Mouse (Mus musculus) hindbrain, embryonic 10.5 days (tissue): Measurements from ENCODE around the gene a. TPM values are rescaled to one million over a fixed set of nuclear protein-coding genes. Genes with fewer than 3 reads are reported as not detected.

ENCODE experiments used
- DNase-seq: peaks from one replicate; pipeline ENCODE4 v3.0.0-alpha.2; 2017; ENCODE audit warnings: low spot score
- H3K27ac ChIP-seq: fragments of 300-500 bp; sonication (generic); 2 replicates; pipeline ENCODE4 v1.5.1; 2016; ENCODE audit warnings: mild to moderate bottlenecking, moderate library complexity
- H3K27me3 ChIP-seq: fragments of 300-500 bp; sonication (generic); 2 replicates; pipeline ENCODE4 v1.6.1; 2016; ENCODE audit warnings: mild to moderate bottlenecking; ENCODE audit not compliant: poor library complexity, insufficient read depth, severe bottlenecking
- H3K36me3 ChIP-seq: fragments of 300-500 bp; sonication (generic); 2 replicates; pipeline ENCODE4 v1.6.1; 2016; ENCODE audit warnings: mild to moderate bottlenecking, moderate library complexity
- H3K4me1 ChIP-seq: fragments of 300-500 bp; sonication (generic); replicated peaks from 2 replicates; pipeline ENCODE4 v1.6.1; 2016; ENCODE audit warnings: mild to moderate bottlenecking
- H3K4me3 ChIP-seq: fragments of 300-500 bp; sonication (generic); 2 replicates; pipeline ENCODE4 v1.5.1; 2016; ENCODE audit warnings: mild to moderate bottlenecking, moderate library complexity
- H3K9me3 ChIP-seq: fragments of 300-500 bp; sonication (generic); 2 replicates; pipeline ENCODE4 v1.6.1; 2016; ENCODE audit warnings: mild to moderate bottlenecking, moderate library complexity
- WGBS: fragments of 180-500 bp; shearing (Covaris S2); methylation state at CpG from one replicate; pipeline ENCODE4 v1.1.7; 2016; 5-methylcytosine and 5-hydroxymethylcytosine counted together
- polyA plus RNA-seq: library from polyadenylated mRNA; unstranded; fragments of >200 nt; fragmentation: Nextera tagmentation; extraction: Ambion mirVana; gene quantifications from 2 replicates; pipeline ENCODE4 v1.2.1, GENCODE M21; 2016

a gene
- polyA plus RNA-seq, 1 experiment from 2014 or later: 1.0 TPM

GRCm38 (mm10) chr2:155072353-155073145, 281.3 kb downstream of the a start:
- Histone ChIP-seq H3K4me3 (peak overlapping the region; percentile 68), H3K9me3 (no peaks in the 10 kb centered on the region), H3K27me3 (peaks cover 7% of the 10 kb centered on the region; the same call in 1 of the 2 replicates), H3K27ac (peak overlapping the region; percentile 92; the same call in 1 of the 2 replicates), H3K36me3 (peaks cover 23% of the 10 kb centered on the region), H3K4me1 (peaks cover 32% of the 10 kb centered on the region)
- no peak for DNase-seq
- WGBS: 87% methylated on average over 8 of the region's 8 CpGs

- peaks cover 7% of the 10 kb centered on the region; the same call in 1 of the 2 replicates for H3K27me3 ChIP-seq
- no peak for DNase-seq
- 34% methylated on average over 3 of the region's 3 CpGs for WGBS
- H3K27ac ChIP-seq: peak overlapping the region; percentile 92
- no peaks in the 10 kb centered on the region for H3K9me3 ChIP-seq
- H3K36me3 ChIP-seq: peaks cover 15% of the 10 kb centered on the region
- H3K4me1 ChIP-seq: peaks cover 32% of the 10 kb centered on the region
- peak overlapping the region; percentile 68 for H3K4me3 ChIP-seq
Observed at GRCm38 (mm10) chr2:155073347-155073746, 282.1 kb downstream of the a start.

- peaks cover 7% of the 10 kb centered on the region for H3K36me3 ChIP-seq
- under 1% methylated on average over 56 of the region's 56 CpGs for WGBS
- peak within 1 kb of the TSS; percentile 68 for H3K4me3 ChIP-seq
- peaks cover 32% of the 10 kb centered on the region for H3K4me1 ChIP-seq
- H3K9me3 ChIP-seq: no peaks in the 10 kb centered on the region
- H3K27me3 ChIP-seq: peaks cover 7% of the 10 kb centered on the region; the same call in 1 of the 2 replicates
- H3K27ac ChIP-seq: peak within 1 kb of the TSS; percentile 92
- peak; percentile 94 for DNase-seq
Observed at GRCm38 (mm10) chr2:155073978-155074765, 283.0 kb downstream of the a start, which contains the start of gene Ahcy. Gene Ahcy, minus strand, starts transcription at chr2:155074497.

GRCm38 (mm10) chr2:155074766-155075330, 283.6 kb downstream of the a start:
- peaks cover 32% of the 10 kb centered on the region for H3K4me1 ChIP-seq
- WGBS: 19% methylated on average over 12 of the region's 12 CpGs
- DNase-seq: no peak
- peak overlapping the region; percentile 92 for H3K27ac ChIP-seq
- peak overlapping the region; percentile 68 for H3K4me3 ChIP-seq
- H3K9me3 ChIP-seq: no peaks in the 10 kb centered on the region
- peaks cover 3% of the 10 kb centered on the region; the same call in 1 of the 2 replicates for H3K36me3 ChIP-seq
- H3K27me3 ChIP-seq: peaks cover 7% of the 10 kb centered on the region; the same call in 1 of the 2 replicates

- peaks cover 32% of the 10 kb centered on the region for H3K4me1 ChIP-seq
- H3K27me3 ChIP-seq: peaks cover 7% of the 10 kb centered on the region; the same call in 1 of the 2 replicates
- no peak overlapping the region for H3K4me3 ChIP-seq
- no peaks in the 10 kb centered on the region for H3K9me3 ChIP-seq
- DNase-seq: no peak
- WGBS: 87% methylated on average over 6 of the region's 6 CpGs
- peaks cover 3% of the 10 kb centered on the region; the same call in 1 of the 2 replicates for H3K36me3 ChIP-seq
- no peak overlapping the region for H3K27ac ChIP-seq
Observed at GRCm38 (mm10) chr2:155075649-155076048, 284.4 kb downstream of the a start.

GRCm38 (mm10) chr2:155079500-155080178, 288.4 kb downstream of the a start:
- WGBS: 41% methylated on average over 7 of the region's 7 CpGs
- no peak for DNase-seq
- peaks cover 7% of the 10 kb centered on the region; the same call in 1 of the 2 replicates for H3K27me3 ChIP-seq
- H3K4me3 ChIP-seq: no peak overlapping the region
- no peaks in the 10 kb centered on the region for H3K36me3 ChIP-seq
- H3K4me1 ChIP-seq: peaks cover 9% of the 10 kb centered on the region
- H3K9me3 ChIP-seq: no peaks in the 10 kb centered on the region
- no peak overlapping the region for H3K27ac ChIP-seq

GRCm38 (mm10) chr2:155080179-155080530, 289.0 kb downstream of the a start:
- H3K27ac ChIP-seq: no peak overlapping the region
- H3K4me1 ChIP-seq: peaks cover 4% of the 10 kb centered on the region
- peaks cover 6% of the 10 kb centered on the region; the same call in 1 of the 2 replicates for H3K27me3 ChIP-seq
- no peak overlapping the region for H3K4me3 ChIP-seq
- H3K9me3 ChIP-seq: no peaks in the 10 kb centered on the region
- no peak for DNase-seq
- no peaks in the 10 kb centered on the region for H3K36me3 ChIP-seq
- 75% methylated on average over 4 of the region's 4 CpGs for WGBS

- Histone ChIP-seq H3K4me3 (no peak overlapping the region), H3K36me3 (no peaks in the 10 kb centered on the region), H3K27me3 (no peaks in the 10 kb centered on the region), H3K9me3 (no peaks in the 10 kb centered on the region), H3K27ac (no peak overlapping the region), H3K4me1 (no peaks in the 10 kb centered on the region)
- no peak for DNase-seq
- 85% methylated on average over 3 of the region's 3 CpGs for WGBS
Observed at GRCm38 (mm10) chr2:155081056-155081455, 289.9 kb downstream of the a start.

- H3K27ac ChIP-seq: no peak overlapping the region
- peak; percentile 43 for DNase-seq
- H3K9me3 ChIP-seq: no peaks in the 10 kb centered on the region
- no peak overlapping the region for H3K4me3 ChIP-seq
- WGBS: 20% methylated on average over 8 of the region's 8 CpGs
- H3K36me3 ChIP-seq: no peaks in the 10 kb centered on the region
- no peaks in the 10 kb centered on the region for H3K27me3 ChIP-seq
- no peaks in the 10 kb centered on the region for H3K4me1 ChIP-seq
Observed at GRCm38 (mm10) chr2:155082121-155082803, 291.1 kb downstream of the a start.

- H3K9me3 ChIP-seq: no peaks in the 10 kb centered on the region
- no peak overlapping the region for H3K27ac ChIP-seq
- no peaks in the 10 kb centered on the region for H3K27me3 ChIP-seq
- 89% methylated on average over 5 of the region's 5 CpGs for WGBS
- no peak overlapping the region for H3K4me3 ChIP-seq
- no peak for DNase-seq
- H3K36me3 ChIP-seq: no peaks in the 10 kb centered on the region
- no peaks in the 10 kb centered on the region for H3K4me1 ChIP-seq
Observed at GRCm38 (mm10) chr2:155084546-155084945, 293.3 kb downstream of the a start.

- Histone ChIP-seq H3K4me1 (peaks cover 2% of the 10 kb centered on the region; the same call in 1 of the 2 replicates), H3K4me3 (no peak overlapping the region), H3K36me3 (no peaks in the 10 kb centered on the region), H3K9me3 (no peaks in the 10 kb centered on the region), H3K27ac (no peak overlapping the region), H3K27me3 (no peaks in the 10 kb centered on the region)
- no peak for DNase-seq
- WGBS: 89% methylated on average over 5 of the region's 5 CpGs
Observed at GRCm38 (mm10) chr2:155086328-155086727, 295.1 kb downstream of the a start.

GRCm38 (mm10) chr2:155088264-155088663, 297.1 kb downstream of the a start:
- no peak for DNase-seq
- H3K36me3 ChIP-seq: no peaks in the 10 kb centered on the region
- peaks cover 2% of the 10 kb centered on the region; the same call in 1 of the 2 replicates for H3K4me1 ChIP-seq
- H3K9me3 ChIP-seq: no peaks in the 10 kb centered on the region
- WGBS: 84% methylated on average over 6 of the region's 6 CpGs
- H3K27me3 ChIP-seq: no peaks in the 10 kb centered on the region
- H3K27ac ChIP-seq: no peak overlapping the region
- no peak overlapping the region for H3K4me3 ChIP-seq
